Comparison of ENCODE assay signal across 8 mouse cellular contexts in genomic region chr1:91038010-91038409, GRCm38 (mm10). TPM values are rescaled to one million over a fixed set of nuclear protein-coding genes. Genes with fewer than 3 reads are reported as not detected.
A peak's percentile ranks its signal among the peaks of the same experiment; 100 is the strongest.
DNase-seq lines count a peak whose midpoint lies in the region; ATAC-seq and TF ChIP-seq lines count a peak whose summit lies in the region.

No protein-coding gene starts in this region.

- TF ChIP-seq CTCF in small intestine, adult 2 months (IDR thresholded peaks at IDR 0.05; ENCODE audit: extremely low read depth, insufficient read length, insufficient replicate concordance, low read depth, low read length), result peak; percentile 73; the same call in 1 of the 2 replicates

- no peak for TF ChIP-seq POLR2A in small intestine, adult 2 months (IDR thresholded peaks at IDR 0.05; ENCODE audit: low read depth, low read length)

- peaks cover 17% of the 10 kb centered on the region for H3K4me1 ChIP-seq in kidney, embryonic 16.5 days (ENCODE audit: insufficient read depth, low read length)
- H3K4me1 ChIP-seq in small intestine, adult 2 months (ENCODE audit: control insufficient read depth, insufficient read depth, insufficient read length, low read length), result peaks cover 12% of the 10 kb centered on the region; the same call in 1 of the 2 replicates

- H3K27me3 ChIP-seq in kidney, embryonic 16.5 days (ENCODE audit: insufficient read depth, low read length), result no peaks in the 10 kb centered on the region
- H3K27me3 ChIP-seq in small intestine, adult 2 months (ENCODE audit: control insufficient read depth, insufficient read depth, low read length), result no peaks in the 10 kb centered on the region

- H3K36me3 ChIP-seq in kidney, embryonic 16.5 days (ENCODE audit: insufficient read depth, low read length), result no peaks in the 10 kb centered on the region
- no peaks in the 10 kb centered on the region for H3K36me3 ChIP-seq in small intestine, adult 2 months (ENCODE audit: control insufficient read depth, insufficient read depth, low read length)

- no peaks in the 10 kb centered on the region for H3K9me3 ChIP-seq in kidney, embryonic 16.5 days (ENCODE audit: low read length)

- no peak for DNase-seq in kidney, adult 8-10 months
- DNase-seq in NIH3T3 (ENCODE audit: low read depth) (peak; percentile 49), MN1 (ENCODE audit: low spot score) (no peak)
- DNase-seq in heart, postnatal 4 days, result peak; percentile 37
- no peak for DNase-seq in ovary, adult 18-20 months (ENCODE audit: low spot score)
- no peak for DNase-seq in cerebellum, adult 9-10 months

- H3K9ac ChIP-seq in kidney, embryonic 16.5 days (replicated peaks; ENCODE audit: low read length), result no peak overlapping the region

- no peak overlapping the region for H3K27ac ChIP-seq in kidney, embryonic 16.5 days (ENCODE audit: low read length)
- no peak overlapping the region for H3K27ac ChIP-seq in small intestine, adult 2 months (ENCODE audit: insufficient read depth, low read depth, low read length)

- WGBS in kidney, embryonic 16.5 days, result 73% methylated on average over 6 of the region's 6 CpGs
- 55% methylated on average over 6 of the region's 6 CpGs for WGBS in small intestine, adult 2 months

- no peak overlapping the region for H3K4me3 ChIP-seq in kidney, embryonic 16.5 days (ENCODE audit: low read length)
- H3K4me3 ChIP-seq in small intestine, adult 2 months (ENCODE audit: low read depth, low read length), result no peak overlapping the region

- no peak overlapping the region for H3K4me2 ChIP-seq in kidney, embryonic 16.5 days (replicated peaks; ENCODE audit: low read depth, low read length)

- ATAC-seq in kidney, embryonic 16.5 days (ENCODE audit: low FRiP score, low TSS enrichment), result 0 out of 2 replicates have a peak, but pooled peaks have one; percentile 42

RNA-seq across cellular contexts. Expression of gene Lrrfip1, which starts 39.5 kb away (rescaled TPM):
- polyA plus RNA-seq in kidney, embryonic 16.5 days (2015; fragmentation: Nextera tagmentation; extraction: Ambion mirVana), result 45.9 and 50.8 TPM in 2 replicates
- 100 to 1,000 TPM; 214 to 233 TPM for total RNA-seq in heart, postnatal 4 days (2021)
- polyA plus RNA-seq in small intestine, adult 2 months (2012; rRNA removed), result 6.3 and 9.5 TPM in 2 replicates

Comparison
In these comparisons a context has a peak if more than half of its experiments do, and no peak if none do; other contexts are left out.
1. DNase-seq: peak in NIH3T3 (single experiment) and heart, postnatal 4 days (single experiment); none in kidney, adult 8-10 months (0 of 2), MN1 (single experiment), ovary, adult 18-20 months (single experiment) and cerebellum, adult 9-10 months (single experiment).